8 mouse cellular contexts compared by ENCODE assay signal in the genomic region with DNA sequence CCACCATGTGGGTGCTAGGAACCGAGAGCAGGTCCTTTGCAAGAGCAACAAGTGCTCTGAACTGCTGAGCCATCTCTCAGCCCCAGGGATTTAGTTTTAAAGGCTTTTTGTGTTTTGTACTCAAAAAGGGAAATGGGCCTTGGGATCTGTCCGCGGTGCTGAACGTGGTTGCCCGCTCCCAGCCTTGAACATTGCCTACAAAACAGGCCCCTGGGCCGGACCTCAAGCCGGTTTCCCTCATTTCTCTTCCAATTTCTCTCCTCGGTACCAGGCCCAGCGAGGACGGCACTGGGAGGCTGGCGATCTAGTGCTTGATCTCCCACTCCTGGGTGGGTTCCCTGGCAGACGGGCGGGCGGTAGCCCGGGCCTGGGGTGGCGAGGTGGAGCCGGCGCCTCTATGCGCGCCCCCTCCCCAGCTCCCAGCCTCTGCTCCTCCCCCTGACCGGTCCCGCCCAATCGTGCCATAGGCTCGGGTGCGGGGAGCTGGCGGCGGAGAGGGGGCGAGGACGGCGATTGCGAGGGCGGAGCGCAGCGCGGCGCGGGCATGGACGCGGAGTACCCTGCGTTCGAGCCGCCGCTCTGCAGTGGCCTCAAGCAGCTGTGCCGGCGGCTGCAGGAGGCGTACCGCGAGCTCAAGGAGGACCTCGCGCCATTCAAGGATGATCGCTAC. TPM values are rescaled to one million over a fixed set of nuclear protein-coding genes. Genes with fewer than 3 reads are reported as not detected.
DNase-seq lines count a peak whose midpoint lies in the region; ATAC-seq and TF ChIP-seq lines count a peak whose summit lies in the region.
"Not testable (repeated sequence)": the region's sequence is repeated elsewhere in the genome, so short reads cannot be mapped to it uniquely, and the experiment has no call there.

TSS of gene Tmem181a (plus strand) at position 461 of the 670 bp plus-strand sequence.

- H3K36me3 ChIP-seq in embryonic facial prominence, embryonic 11.5 days (replicated peaks; ENCODE audit: control insufficient read depth, insufficient read depth, low read depth, low read length); hindbrain, embryonic 14.5 days (replicated peaks; ENCODE audit: control insufficient read depth, insufficient read depth); limb, embryonic 13.5 days; midbrain, embryonic 13.5 days; stomach, postnatal 0 days (ENCODE audit: control insufficient read depth, insufficient read depth, low read length): not testable (repeated sequence)

- TF ChIP-seq CTCF in stomach, postnatal 0 days (IDR thresholded peaks at IDR 0.05; ENCODE audit: low read depth), result not testable (repeated sequence)

- ATAC-seq in embryonic facial prominence, embryonic 11.5 days (replicated peaks; ENCODE audit: insufficient number of reproducible peaks, low FRiP score, low TSS enrichment, low read depth), result peak; percentile 78
- ATAC-seq in granulocyte monocyte progenitor cell, adult 5-6 weeks (replicated peaks; ENCODE audit: poor library complexity, severe bottlenecking), result peak; percentile 80
- ATAC-seq in hindbrain, embryonic 14.5 days (ENCODE audit: low FRiP score), result peak; percentile 88
- peak; percentile 67; the same call in 1 of the 2 replicates for ATAC-seq in limb, embryonic 13.5 days (ENCODE audit: low FRiP score, low read depth)
- ATAC-seq in midbrain, embryonic 13.5 days, result peak; percentile 87
- ATAC-seq in stomach, postnatal 0 days (ENCODE audit: low FRiP score, low TSS enrichment), result peak; percentile 68; the same call in 1 of the 2 replicates

- H3K9me3 ChIP-seq in embryonic facial prominence, embryonic 11.5 days (replicated peaks; ENCODE audit: control insufficient read depth, low read length); hindbrain, embryonic 14.5 days (ENCODE audit: control insufficient read depth, low read length); limb, embryonic 13.5 days; midbrain, embryonic 13.5 days; stomach, postnatal 0 days (ENCODE audit: control insufficient read depth, low read length): not testable (repeated sequence)

- 0% methylated on average over 6 of the region's 51 CpGs for WGBS in embryonic facial prominence, embryonic 11.5 days
- WGBS in hindbrain, embryonic 14.5 days, result 0% methylated on average over 4 of the region's 51 CpGs
- 0% methylated on average over 20 of the region's 51 CpGs for WGBS in limb, embryonic 13.5 days
- 0% methylated on average over 7 of the region's 51 CpGs for WGBS in midbrain, embryonic 13.5 days
- WGBS in stomach, postnatal 0 days, result 0% methylated on average over 7 of the region's 51 CpGs

- not testable (repeated sequence) for H3K9ac ChIP-seq in embryonic facial prominence, embryonic 11.5 days (replicated peaks; ENCODE audit: low read length); limb, embryonic 13.5 days; stomach, postnatal 0 days (ENCODE audit: low read length)
- H3K9ac ChIP-seq in hindbrain, embryonic 14.5 days, result peak within 1 kb of the TSS; percentile 51; the same call in 1 of the 2 replicates
- 0 out of 2 replicates have a peak within 1 kb of the TSS, but pooled peaks have one; percentile 36 for H3K9ac ChIP-seq in midbrain, embryonic 13.5 days (replicated peaks)

- H3K27ac ChIP-seq in embryonic facial prominence, embryonic 11.5 days (replicated peaks; ENCODE audit: low read depth, low read length); hindbrain, embryonic 14.5 days; limb, embryonic 13.5 days; midbrain, embryonic 13.5 days; stomach, postnatal 0 days (replicated peaks): not testable (repeated sequence)

- TF ChIP-seq EP300 in stomach, postnatal 0 days (optimal IDR thresholded peaks at IDR 0.05), result not testable (repeated sequence)

- H3K4me3 ChIP-seq in embryonic facial prominence, embryonic 11.5 days (ENCODE audit: low read depth, low read length); stomach, postnatal 0 days (ENCODE audit: low read depth, low read length): not testable (repeated sequence)
- peak within 1 kb of the TSS; percentile 29 for H3K4me3 ChIP-seq in hindbrain, embryonic 14.5 days (replicated peaks; ENCODE audit: low read length)
- H3K4me3 ChIP-seq in limb, embryonic 13.5 days, result peak within 1 kb of the TSS; percentile 27
- H3K4me3 ChIP-seq in midbrain, embryonic 13.5 days (replicated peaks), result peak within 1 kb of the TSS; percentile 37

- not testable (repeated sequence) for H3K27me3 ChIP-seq in embryonic facial prominence, embryonic 11.5 days (ENCODE audit: control insufficient read depth, insufficient read depth, low read length); hindbrain, embryonic 14.5 days (ENCODE audit: control insufficient read depth, insufficient read depth, low read length); limb, embryonic 13.5 days; midbrain, embryonic 13.5 days; stomach, postnatal 0 days (ENCODE audit: control insufficient read depth, insufficient read depth, low read length)

- peak within 1 kb of the TSS; percentile 33 for H3K4me2 ChIP-seq in embryonic facial prominence, embryonic 11.5 days (ENCODE audit: low read depth, low read length)
- peak within 1 kb of the TSS; percentile 50 for H3K4me2 ChIP-seq in hindbrain, embryonic 14.5 days (replicated peaks)
- H3K4me2 ChIP-seq in limb, embryonic 13.5 days (replicated peaks), result peak within 1 kb of the TSS; percentile 54
- peak within 1 kb of the TSS; percentile 49 for H3K4me2 ChIP-seq in midbrain, embryonic 13.5 days (replicated peaks)
- H3K4me2 ChIP-seq in stomach, postnatal 0 days (replicated peaks; ENCODE audit: low read depth), result not testable (repeated sequence)

- DNase-seq in adrenal gland, adult 8-10 months; embryonic facial prominence, embryonic 11.5 days (ENCODE audit: low spot score); hindbrain, embryonic 14.5 days (ENCODE audit: low spot score); layer of hippocampus, adult 8-10 months (ENCODE audit: low spot score in 2 of 2); stomach, postnatal 0 days (ENCODE audit: low spot score): not testable (repeated sequence)

- not testable (repeated sequence) for H3K4me1 ChIP-seq in embryonic facial prominence, embryonic 11.5 days (ENCODE audit: control insufficient read depth, insufficient read depth, low read length); hindbrain, embryonic 14.5 days (replicated peaks; ENCODE audit: control insufficient read depth, insufficient read depth, low read length); limb, embryonic 13.5 days; midbrain, embryonic 13.5 days (replicated peaks); stomach, postnatal 0 days (replicated peaks; ENCODE audit: control insufficient read depth, insufficient read depth)

RNA-seq across cellular contexts. Expression of gene Tmem181a, which starts in this region (rescaled TPM):
- total RNA-seq in adrenal gland, adult 8-10 months (2022), result 10 to 100 TPM; 13.9 to 15.1 (median 14.4) TPM
- 21.2 and 23.4 TPM in 2 replicates for polyA plus RNA-seq in embryonic facial prominence, embryonic 11.5 days (2014; fragmentation: Nextera tagmentation; extraction: Ambion mirVana)
- 9.7 and 13.0 TPM in 2 replicates for total RNA-seq in granulocyte monocyte progenitor cell, adult 5-6 weeks (2014; fragmentation: Nextera tagmentation)
- total RNA-seq in granulocyte monocyte progenitor cell, adult 5-6 weeks (2017), result 7.4 and 8.2 TPM in 2 replicates
- polyA plus RNA-seq in hindbrain, embryonic 14.5 days (2014; fragmentation: Nextera tagmentation; extraction: Ambion mirVana), result 59.6 and 67.4 TPM in 2 replicates
- 10 to 100 TPM; 42.1 to 54.3 (median 50.3) TPM for total RNA-seq in layer of hippocampus, adult 8-10 months (2022)
- 23.5 and 23.7 TPM in 2 replicates for polyA plus RNA-seq in limb, embryonic 13.5 days (2015; fragmentation: Nextera tagmentation; extraction: Ambion mirVana)
- polyA plus RNA-seq in midbrain, embryonic 13.5 days (2015; fragmentation: Nextera tagmentation; extraction: Ambion mirVana), result 32.5 and 33.7 TPM in 2 replicates
- polyA plus RNA-seq in stomach, postnatal 0 days (2015; fragmentation: Nextera tagmentation; extraction: Ambion mirVana), result 18.3 and 18.5 TPM in 2 replicates
